ENCODE assay signal across 8 mouse cellular contexts in genomic region chr4:32239749-32240131, GRCm38 (mm10). TPM values are rescaled to one million over a fixed set of nuclear protein-coding genes. Genes with fewer than 3 reads are reported as not detected.
A peak's percentile ranks its signal among the peaks of the same experiment; 100 is the strongest.
DNase-seq lines count a peak whose midpoint lies in the region; ATAC-seq lines count a peak whose summit lies in the region.

No protein-coding gene starts in this region.

- no peaks in the 10 kb centered on the region for H3K36me3 ChIP-seq in liver, embryonic 13.5 days
- H3K36me3 ChIP-seq in stomach, embryonic 15.5 days = no peaks in the 10 kb centered on the region

- H3K27me3 ChIP-seq in liver, embryonic 13.5 days = peaks cover 80% of the 10 kb centered on the region
- no peaks in the 10 kb centered on the region for H3K27me3 ChIP-seq in stomach, embryonic 15.5 days (replicated peaks)

- H3K4me3 ChIP-seq in liver, embryonic 13.5 days (replicated peaks) = peak overlapping the region; percentile 75
- H3K4me3 ChIP-seq in stomach, embryonic 15.5 days (replicated peaks) = peak overlapping the region; percentile 87

- H3K9me3 ChIP-seq in liver, embryonic 13.5 days (replicated peaks) = no peaks in the 10 kb centered on the region
- no peaks in the 10 kb centered on the region for H3K9me3 ChIP-seq in stomach, embryonic 15.5 days

- WGBS in liver, embryonic 13.5 days (ENCODE audit: insufficient replicate concordance) = under 1% methylated on average over 26 of the region's 26 CpGs
- WGBS in stomach, embryonic 15.5 days = under 1% methylated on average over 26 of the region's 26 CpGs

- H3K9ac ChIP-seq in liver, embryonic 13.5 days = peak overlapping the region; percentile 71
- peak overlapping the region; percentile 84 for H3K9ac ChIP-seq in stomach, embryonic 15.5 days

- peak; percentile 72 for DNase-seq in layer of hippocampus, adult 11-12 months (ENCODE audit: low spot score)
- no peak for DNase-seq in layer of hippocampus, adult 9-10 months (ENCODE audit: low spot score)
- DNase-seq in cerebellum, postnatal 4 days (ENCODE audit: low spot score in 2 of 2) = peak; percentile 43 to 59
- peak; percentile 54 to 68 for DNase-seq in gastrocnemius, postnatal 4 days (ENCODE audit: low spot score in 2 of 2)
- peak; percentile 68 for DNase-seq in kidney, adult 11 months
- DNase-seq in liver, embryonic 13.5 days = no peak
- DNase-seq in naive thymus-derived CD4-positive, alpha-beta T cell, adult 2 months (ENCODE audit: low read depth) = peak; percentile 84

- peaks cover 32% of the 10 kb centered on the region for H3K4me1 ChIP-seq in liver, embryonic 13.5 days (replicated peaks)
- H3K4me1 ChIP-seq in stomach, embryonic 15.5 days = 0 out of 2 replicates have a peak, but pooled peaks cover 10% of the 10 kb centered on the region

- peak; percentile 34 for ATAC-seq in liver, embryonic 13.5 days (ENCODE audit: low read depth)
- ATAC-seq in stomach, embryonic 15.5 days (ENCODE audit: insufficient read depth, low FRiP score, low read depth) = peak; percentile 47; the same call in 1 of the 2 replicates

- H3K4me2 ChIP-seq in liver, embryonic 13.5 days = peak overlapping the region; percentile 97
- peak overlapping the region; percentile 85 for H3K4me2 ChIP-seq in stomach, embryonic 15.5 days

- peak overlapping the region; percentile 59 for H3K27ac ChIP-seq in liver, embryonic 13.5 days
- H3K27ac ChIP-seq in stomach, embryonic 15.5 days = peak overlapping the region; percentile 91

RNA-seq across cellular contexts. Expression of gene Bach2, which starts 1.1 kb away (rescaled TPM):
- total RNA-seq in gastrocnemius, postnatal 4 days (2021) = 10 to 100 TPM; 15.1 to 16.1 TPM
- 1.1 and 1.2 TPM in 2 replicates for polyA plus RNA-seq in liver, embryonic 13.5 days (2015; fragmentation: Nextera tagmentation; extraction: Ambion mirVana)
- polyA plus RNA-seq in stomach, embryonic 15.5 days (2015; fragmentation: Nextera tagmentation; extraction: Ambion mirVana) = 5.2 TPM in 2 replicates

Comparison
In these comparisons a context has a peak if more than half of its experiments do, and no peak if none do; other contexts are left out.
1. DNase-seq: peak in layer of hippocampus, adult 11-12 months (single experiment), cerebellum, postnatal 4 days (2 of 2), gastrocnemius, postnatal 4 days (2 of 2), kidney, adult 11 months (single experiment) and naive thymus-derived CD4-positive, alpha-beta T cell, adult 2 months (single experiment); none in layer of hippocampus, adult 9-10 months (single experiment) and liver, embryonic 13.5 days (single experiment).